Mouse (Mus musculus) limb, embryonic 14.5 days (tissue): Measurements from ENCODE around the gene Otogl. TPM values are rescaled to one million over a fixed set of nuclear protein-coding genes. Genes with fewer than 3 reads are reported as not detected.

Source experiments
- ATAC-seq: fragments of 200-750 bp; cut with Nextera tagmentation; 2 replicates; pipeline ENCODE4 v1.8.0; 2017; ENCODE audit warnings: low read depth, moderate number of reproducible peaks, moderate TSS enrichment; ENCODE audit not compliant: low FRiP score
- DNase-seq: peaks from one replicate; pipeline ENCODE4 v3.0.0-alpha.2; 2015; ENCODE audit warnings: low spot score
- H3K27ac ChIP-seq: fragments of 300-500 bp; sonication (generic); replicated peaks from 2 replicates; pipeline ENCODE4 v1.5.1; 2014; ENCODE audit warnings: low read depth, mild to moderate bottlenecking, low read length, moderate library complexity, mixed read lengths
- H3K27me3 ChIP-seq: fragments of 300-500 bp; sonication (generic); 2 replicates; pipeline ENCODE4 v1.6.1; 2014; ENCODE audit warnings: low read length, mixed read lengths; ENCODE audit not compliant: control insufficient read depth, insufficient read depth
- H3K36me3 ChIP-seq: fragments of 300-500 bp; sonication (generic); 2 replicates; pipeline ENCODE4 v1.6.1; 2014; ENCODE audit warnings: mild to moderate bottlenecking, low read length, moderate library complexity, mixed read lengths; ENCODE audit not compliant: control insufficient read depth, insufficient read depth
- H3K4me1 ChIP-seq: fragments of 300-500 bp; sonication (generic); 2 replicates; pipeline ENCODE4 v1.6.1; 2014; ENCODE audit warnings: antibody characterized with exemption, low read length, mixed read lengths; ENCODE audit not compliant: control insufficient read depth, insufficient read depth
- H3K4me2 ChIP-seq: fragments of 300-500 bp; sonication (generic); replicated peaks from 2 replicates; pipeline ENCODE4 v1.6.1; 2014; ENCODE audit warnings: low read depth, mild to moderate bottlenecking, low read length, moderate library complexity; ENCODE audit not compliant: severe bottlenecking
- H3K4me3 ChIP-seq: fragments of 300-500 bp; sonication (generic); replicated peaks from 2 replicates; pipeline ENCODE4 v1.5.1; 2014; ENCODE audit warnings: low read length
- H3K9ac ChIP-seq: fragments of 300-500 bp; sonication (generic); 2 replicates; pipeline ENCODE4 v1.6.1; 2014; ENCODE audit warnings: mild to moderate bottlenecking, low read depth, low read length, moderate library complexity; ENCODE audit not compliant: severe bottlenecking
- H3K9me3 ChIP-seq: fragments of 300-500 bp; sonication (generic); 2 replicates; pipeline ENCODE4 v1.6.1; 2016; ENCODE audit warnings: low read length; ENCODE audit not compliant: control insufficient read depth
- POLR2A ChIP-seq: fragments of 200-500 bp; IDR thresholded peaks from 2 replicates; pipeline ENCODE4 v1.8.0; 2012; ENCODE audit warnings: inconsistent platforms, mild to moderate bottlenecking, moderate library complexity, borderline replicate concordance; ENCODE audit not compliant: insufficient read depth, insufficient read length; ENCODE audit errors: extremely low read depth
- WGBS: fragments of 180-500 bp; shearing (Covaris S2); extraction: QIAGEN DNeasy Blood & Tissue Kit; methylation state at CpG from one replicate; pipeline ENCODE4 v1.1.7; 2014; 5-methylcytosine and 5-hydroxymethylcytosine counted together
- polyA plus RNA-seq, 2 experiments: library from polyadenylated mRNA; depleted of rRNA in 1 of 2; stranded (reverse) in 1 of 2; unstranded in 1 of 2; fragments of >200 nt; fragmentation: Nextera tagmentation in 1 of 2; extraction: Ambion mirVana in 1 of 2; gene quantifications; 2 replicates each; pipeline versions ENCODE4 v1.2.1 to v1.2.3; 2012 to 2014

The Otogl gene
- polyA plus RNA-seq, 2 experiments, result 0.51 to 0.93 TPM

- no peak for DNase-seq
- ATAC-seq, result no peak
- no peaks in the 10 kb centered on the region for H3K4me1 ChIP-seq
- TF ChIP-seq POLR2A, result no peak
- 95% methylated on average over 1 of the region's 1 CpGs for WGBS
- H3K36me3 ChIP-seq, result no peaks in the 10 kb centered on the region
- H3K4me2 ChIP-seq, result no peak overlapping the region
- H3K27me3 ChIP-seq, result no peaks in the 10 kb centered on the region
- H3K9ac ChIP-seq, result no peak overlapping the region
- H3K27ac ChIP-seq, result no peak overlapping the region
- H3K9me3 ChIP-seq, result no peaks in the 10 kb centered on the region
- no peak overlapping the region for H3K4me3 ChIP-seq
Measured at GRCm38 (mm10) chr10:107844906-107845305, 67.0 kb downstream of the Otogl start.

- no peak for DNase-seq
- H3K9ac ChIP-seq, result no peak overlapping the region
- WGBS, result 64% methylated on average over 4 of the region's 4 CpGs
- H3K4me3 ChIP-seq, result no peak overlapping the region
- no peak overlapping the region for H3K4me2 ChIP-seq
- no peaks in the 10 kb centered on the region for H3K9me3 ChIP-seq
- H3K27ac ChIP-seq, result no peak overlapping the region
- H3K36me3 ChIP-seq, result no peaks in the 10 kb centered on the region
- no peak for ATAC-seq
- no peaks in the 10 kb centered on the region for H3K4me1 ChIP-seq
- no peak for TF ChIP-seq POLR2A
- no peaks in the 10 kb centered on the region for H3K27me3 ChIP-seq
Measured at GRCm38 (mm10) chr10:107834452-107835239, 77.3 kb downstream of the Otogl start.

- H3K36me3 ChIP-seq, result no peaks in the 10 kb centered on the region
- ATAC-seq (no peak), DNase-seq (no peak)
- H3K27me3 ChIP-seq, result no peaks in the 10 kb centered on the region
- H3K4me2 ChIP-seq, result no peak overlapping the region
- WGBS, result 87% methylated on average over 6 of the region's 6 CpGs
- H3K9ac ChIP-seq, result no peak overlapping the region
- H3K9me3 ChIP-seq, result no peaks in the 10 kb centered on the region
- H3K4me3 ChIP-seq, result no peak overlapping the region
- no peak for TF ChIP-seq POLR2A
- H3K27ac ChIP-seq, result no peak overlapping the region
- no peaks in the 10 kb centered on the region for H3K4me1 ChIP-seq
Measured at GRCm38 (mm10) chr10:107829151-107829550, 82.8 kb downstream of the Otogl start.

- H3K9me3 ChIP-seq, result no peaks in the 10 kb centered on the region
- no peak overlapping the region for H3K9ac ChIP-seq
- H3K4me2 ChIP-seq, result no peak overlapping the region
- no peaks in the 10 kb centered on the region for H3K27me3 ChIP-seq
- H3K36me3 ChIP-seq, result no peaks in the 10 kb centered on the region
- H3K27ac ChIP-seq, result no peak overlapping the region
- ATAC-seq (no peak), DNase-seq (no peak)
- no peaks in the 10 kb centered on the region for H3K4me1 ChIP-seq
- TF ChIP-seq POLR2A, result no peak
- H3K4me3 ChIP-seq, result no peak overlapping the region
- WGBS, result 88% methylated on average over 16 of the region's 16 CpGs
Measured at GRCm38 (mm10) chr10:107813814-107814483, 98.0 kb downstream of the Otogl start.

- H3K4me1 ChIP-seq, result no peaks in the 10 kb centered on the region
- no peak overlapping the region for H3K9ac ChIP-seq
- H3K9me3 ChIP-seq, result no peaks in the 10 kb centered on the region
- H3K27me3 ChIP-seq, result no peaks in the 10 kb centered on the region
- 69% methylated on average over 6 of the region's 6 CpGs for WGBS
- no peak overlapping the region for H3K4me3 ChIP-seq
- DNase-seq (no peak), ATAC-seq (no peak)
- H3K27ac ChIP-seq, result no peak overlapping the region
- H3K4me2 ChIP-seq, result no peak overlapping the region
- no peak for TF ChIP-seq POLR2A
- H3K36me3 ChIP-seq, result no peaks in the 10 kb centered on the region
Measured at GRCm38 (mm10) chr10:107810649-107811398, 101.1 kb downstream of the Otogl start.
